Mouse (Mus musculus) cerebellum, postnatal 25 days (tissue): ENCODE measurements around the gene Abcc2.
A peak's percentile ranks its signal among the peaks of the same experiment; 100 is the strongest.

Source experiments
- DNase-seq, 2 experiments: peaks; one replicate each; pipeline ENCODE4 v3.0.0; 2021; ENCODE audit warnings: mixed read lengths in 2 of 2

The Abcc2 gene

GRCm38 (mm10) chr19:43857347-43857746, 75.4 kb downstream of the Abcc2 start:
- no peak for DNase-seq

- DNase-seq = no peak
Observed at GRCm38 (mm10) chr19:43870418-43870817, 88.4 kb downstream of the Abcc2 start.

- no peak for DNase-seq
Observed at GRCm38 (mm10) chr19:43874351-43874750, 92.4 kb downstream of the Abcc2 start.

GRCm38 (mm10) chr19:43875996-43876395, 94.0 kb downstream of the Abcc2 start:
- no peak for DNase-seq

GRCm38 (mm10) chr19:43877364-43877763, 95.4 kb downstream of the Abcc2 start:
- no peak for DNase-seq

GRCm38 (mm10) chr19:43878111-43879092, 96.4 kb downstream of the Abcc2 start:
- no peak for DNase-seq

- DNase-seq = peak; percentile 77 to 84
Observed at GRCm38 (mm10) chr19:43879401-43880212, 97.6 kb downstream of the Abcc2 start.

GRCm38 (mm10) chr19:43880420-43880819, 98.4 kb downstream of the Abcc2 start:
- DNase-seq = no peak

GRCm38 (mm10) chr19:43881615-43882014, 99.6 kb downstream of the Abcc2 start:
- DNase-seq = peak in 1 of 2 experiments; percentile 26

GRCm38 (mm10) chr19:43882895-43883573, 101.0 kb downstream of the Abcc2 start:
- no peak for DNase-seq

GRCm38 (mm10) chr19:43884668-43885498, 102.9 kb downstream of the Abcc2 start:
- DNase-seq = no peak

GRCm38 (mm10) chr19:43886371-43887099, 104.5 kb downstream of the Abcc2 start:
- no peak for DNase-seq

- DNase-seq = no peak
Observed at GRCm38 (mm10) chr19:43887242-43887641, 105.2 kb downstream of the Abcc2 start.

- no peak for DNase-seq
Observed at GRCm38 (mm10) chr19:43887725-43888124, 105.7 kb downstream of the Abcc2 start.
